Mouse (Mus musculus): ENCODE data around the gene Dcaf4.
A peak's percentile ranks its signal among the peaks of the same experiment; 100 is the strongest.

The Dcaf4 gene

GRCm38 (mm10) chr12:83520311-83520890, at the start of gene Dcaf4:
TSS of gene Dcaf4 (plus strand) at chr12:83520466.
- DNase-seq (ENCODE audit: low read depth), result peak; percentile 97

DNA sequence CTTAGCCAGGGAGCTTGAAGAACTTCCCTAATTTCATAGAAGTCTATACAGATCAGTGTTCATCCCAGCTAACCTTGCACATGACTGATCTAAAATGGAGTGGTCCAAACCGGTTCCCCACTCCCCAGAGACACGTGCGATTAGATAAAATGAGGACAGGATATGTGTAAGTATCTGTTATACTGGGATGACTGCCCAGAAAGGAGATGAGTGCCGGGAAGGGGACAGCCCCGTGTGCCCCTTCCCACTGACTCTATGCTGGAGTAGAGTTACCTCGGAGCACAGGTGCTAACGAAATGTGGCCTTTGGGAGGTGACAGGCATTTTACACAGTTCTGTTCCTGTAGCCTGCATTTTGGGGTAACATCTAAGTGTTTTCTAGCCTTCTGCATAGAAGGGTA, 48.5 kb upstream of the Dcaf4 start:
- no peak for DNase-seq (ENCODE audit: low read depth)

DNA sequence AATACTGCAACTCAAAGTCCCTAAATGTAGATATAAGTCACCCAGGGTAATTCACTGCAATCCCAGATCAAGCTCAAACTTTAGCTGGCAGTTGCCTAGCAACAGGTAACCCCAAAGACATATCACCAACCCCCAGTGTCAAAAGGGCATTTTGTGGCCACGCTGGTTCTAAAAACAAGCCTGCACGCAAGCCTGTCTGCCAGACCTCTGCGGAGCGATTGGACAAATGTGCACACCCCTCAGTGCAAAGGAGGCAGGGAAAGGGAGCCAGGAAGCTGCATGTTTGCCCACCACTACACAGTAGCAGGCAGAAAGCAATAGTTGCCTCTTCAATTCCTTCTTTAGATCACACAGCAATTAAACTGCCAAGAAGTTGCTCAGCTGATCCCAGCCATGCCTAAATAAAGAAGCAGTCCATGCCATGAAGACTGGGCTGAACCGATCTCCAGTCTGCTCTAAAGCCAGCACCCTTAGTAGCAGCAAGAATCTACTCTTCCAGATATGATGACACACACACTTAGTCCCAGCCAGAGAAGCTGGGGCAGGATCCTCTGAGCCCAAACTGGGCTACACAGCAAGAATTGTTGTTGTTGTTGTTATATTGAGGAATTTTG, 46.2 kb upstream of the Dcaf4 start:
- DNase-seq (ENCODE audit: low read depth), result no peak

DNA sequence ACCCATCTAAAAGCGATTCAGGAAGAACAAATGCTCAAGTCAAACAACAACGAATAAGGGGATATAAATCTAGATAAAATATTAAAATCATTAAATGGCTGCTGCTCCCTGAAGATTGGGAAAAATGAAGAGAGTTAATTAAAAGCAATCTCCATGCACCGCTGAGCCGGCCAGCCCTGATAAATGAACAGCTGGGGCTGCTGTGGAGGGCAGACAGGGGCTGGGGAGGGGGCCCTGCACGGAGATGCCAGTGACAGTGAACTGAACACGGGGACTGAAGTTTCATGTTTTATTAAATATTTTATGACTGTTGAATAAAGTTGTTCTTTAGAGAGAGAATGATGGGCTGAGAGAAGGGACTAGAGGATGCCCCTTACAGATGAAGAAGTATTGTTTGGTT, 44.8 kb upstream of the Dcaf4 start:
- no peak for DNase-seq (ENCODE audit: low read depth)

DNA sequence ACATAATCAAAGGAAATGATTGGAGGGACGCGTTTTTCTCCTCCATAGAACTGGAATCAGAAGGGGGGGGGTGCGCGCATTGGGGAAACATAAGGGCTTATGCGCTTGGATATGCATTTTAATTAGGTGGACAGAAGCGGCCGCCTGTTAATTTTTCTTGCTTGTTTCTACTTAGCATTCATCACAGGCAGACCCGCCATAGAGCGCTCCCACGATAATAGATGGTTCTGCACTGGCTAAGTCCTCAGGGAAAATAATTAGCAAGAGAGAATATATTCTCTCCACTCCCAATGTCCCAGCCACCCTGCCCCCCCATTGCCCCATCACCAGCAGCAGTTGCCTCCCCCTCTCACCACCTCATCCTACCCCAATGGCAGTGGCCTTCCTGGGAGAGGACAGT, 44.0 kb upstream of the Dcaf4 start:
- no peak for DNase-seq (ENCODE audit: low read depth)

GRCm38 (mm10) chr12:83479140-83479539, 41.1 kb upstream of the Dcaf4 start:
- no peak for DNase-seq (ENCODE audit: low read depth)

DNA sequence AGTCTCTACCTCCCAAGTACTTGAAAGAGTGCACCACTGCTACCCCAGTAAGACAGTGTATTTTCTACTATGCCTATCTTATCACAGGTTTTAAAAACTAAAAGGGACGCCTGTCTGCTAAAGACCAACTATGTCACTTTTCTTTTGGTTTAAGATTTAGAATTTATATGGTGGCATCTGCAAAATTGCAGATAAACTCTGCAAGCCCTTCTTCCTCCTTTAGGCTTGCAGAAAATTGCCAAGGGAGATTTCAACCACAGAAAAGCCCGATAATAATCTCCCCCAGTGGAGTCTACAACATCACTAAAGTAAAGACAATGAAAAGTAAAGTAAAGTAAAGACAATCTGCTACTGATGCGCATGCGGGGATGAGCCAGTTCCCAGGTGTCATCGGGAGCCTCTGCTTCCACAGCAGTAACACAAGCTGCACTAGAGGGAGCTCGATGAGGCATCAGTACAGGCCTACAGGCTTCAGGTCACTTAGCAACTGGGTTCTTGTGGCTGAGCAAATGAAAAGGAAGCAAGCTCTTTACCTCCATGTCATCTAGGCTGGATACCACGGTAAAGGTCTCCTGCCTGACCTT, 40.4 kb upstream of the Dcaf4 start:
- no peak for DNase-seq (ENCODE audit: low read depth)

GRCm38 (mm10) chr12:83481439-83481838, 38.8 kb upstream of the Dcaf4 start:
- DNase-seq (ENCODE audit: low read depth), result no peak

DNA sequence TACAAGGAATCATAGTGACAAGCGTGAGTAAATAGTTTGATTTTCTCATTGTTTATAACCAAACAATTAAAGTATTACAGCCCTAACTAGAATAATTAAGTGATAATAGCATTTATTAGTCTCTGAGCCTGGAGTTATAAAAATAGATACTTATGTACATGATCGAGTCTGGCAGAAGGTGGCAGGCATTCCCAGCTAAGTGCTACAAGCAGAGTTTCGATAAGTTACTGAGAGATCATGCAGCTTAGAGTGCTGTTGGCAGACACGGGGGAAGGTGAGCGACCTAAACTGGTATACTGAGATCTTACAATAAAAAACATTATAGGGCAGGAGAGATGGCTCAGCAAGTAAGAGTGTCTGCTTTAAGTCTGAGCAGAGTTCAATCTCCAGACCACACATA, 36.6 kb upstream of the Dcaf4 start:
- DNase-seq (ENCODE audit: low read depth), result no peak

- no peak for DNase-seq (ENCODE audit: low read depth)
These were observed 35.2 kb upstream of the Dcaf4 start for GRCm38 (mm10) chr12:83484855-83485745.

DNA sequence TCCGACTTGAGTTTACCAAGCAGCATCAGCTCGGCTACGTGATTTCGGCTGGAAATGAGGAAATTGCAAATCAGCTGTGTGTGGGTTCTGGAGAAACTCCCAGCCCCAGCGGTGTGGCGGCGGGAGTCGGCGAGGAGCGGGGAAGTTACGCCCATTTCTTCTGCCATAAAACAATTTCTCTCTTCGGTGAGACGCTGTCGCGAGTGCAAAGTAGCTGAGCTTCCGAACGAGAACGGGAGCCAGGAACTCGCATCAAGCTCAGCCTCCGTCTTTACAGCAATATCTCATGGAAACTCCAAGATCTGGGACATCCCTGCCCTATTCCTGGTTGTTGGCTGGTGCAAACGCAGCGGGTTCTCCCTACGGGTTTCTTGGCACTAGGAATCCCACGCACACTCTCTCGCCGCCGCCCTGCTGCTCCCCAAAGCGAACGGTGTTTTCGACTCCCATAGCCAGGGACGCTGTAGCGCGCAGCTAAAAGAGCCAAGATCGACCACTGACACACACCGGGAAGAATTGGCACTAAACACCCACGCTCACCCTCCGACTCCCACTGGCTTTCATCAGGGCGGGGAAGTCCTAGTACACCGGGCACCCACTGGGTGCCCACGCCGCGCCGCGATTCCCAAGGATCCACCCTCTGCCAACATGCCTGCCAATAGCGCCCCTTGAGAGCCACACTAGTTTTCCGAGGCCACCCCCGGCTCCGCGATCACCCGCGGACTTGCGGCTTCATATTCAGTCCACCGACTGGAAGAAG, 34.2 kb upstream of the Dcaf4 start:
- no peak for DNase-seq (ENCODE audit: low read depth)

DNA sequence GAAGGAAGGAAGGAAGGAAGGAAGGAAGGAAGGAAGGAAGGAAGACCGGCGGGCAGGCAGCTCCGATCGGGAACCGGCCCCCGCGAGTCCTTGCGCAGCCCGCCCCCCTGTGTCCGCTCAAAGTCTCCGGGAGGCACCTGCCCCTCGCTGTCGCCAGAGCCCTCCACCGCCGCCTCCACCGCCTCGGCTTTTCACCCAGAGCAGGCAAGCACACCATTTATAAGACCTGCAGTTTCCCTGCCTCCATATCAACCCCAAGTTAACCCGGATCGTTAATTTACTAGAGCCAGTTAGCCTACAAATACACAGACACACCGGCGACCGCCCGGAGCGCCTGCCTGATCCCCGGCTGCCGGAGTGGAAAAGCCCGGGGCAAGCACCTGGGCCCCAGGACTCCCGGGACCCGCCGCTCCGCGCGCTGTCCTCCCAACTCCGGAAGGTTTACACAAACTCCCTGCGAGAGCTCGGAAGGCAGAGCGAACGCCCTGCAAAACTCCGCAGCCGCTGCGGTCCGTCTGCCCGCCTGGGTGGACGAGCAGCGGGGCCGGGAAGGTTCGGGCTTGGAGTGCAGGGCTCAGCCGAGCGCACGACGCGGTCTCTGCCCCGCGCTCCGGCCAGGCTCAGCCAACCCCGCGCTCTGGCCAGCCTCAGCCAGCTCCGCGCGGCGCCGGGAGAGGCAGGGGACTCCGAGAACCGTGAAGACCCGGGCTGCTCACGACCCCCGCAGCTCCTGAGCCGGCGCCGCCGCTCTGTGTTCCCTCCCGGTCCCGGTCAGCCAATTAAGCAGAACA, 33.4 kb upstream of the Dcaf4 start:
- no peak for DNase-seq (ENCODE audit: low read depth)

- no peak for DNase-seq (ENCODE audit: low read depth)
These were observed 32.7 kb upstream of the Dcaf4 start, which contains the start of gene Dpf3 for GRCm38 (mm10) chr12:83487476-83487991. TSS of gene Dpf3 (minus strand) at chr12:83487716.

DNA sequence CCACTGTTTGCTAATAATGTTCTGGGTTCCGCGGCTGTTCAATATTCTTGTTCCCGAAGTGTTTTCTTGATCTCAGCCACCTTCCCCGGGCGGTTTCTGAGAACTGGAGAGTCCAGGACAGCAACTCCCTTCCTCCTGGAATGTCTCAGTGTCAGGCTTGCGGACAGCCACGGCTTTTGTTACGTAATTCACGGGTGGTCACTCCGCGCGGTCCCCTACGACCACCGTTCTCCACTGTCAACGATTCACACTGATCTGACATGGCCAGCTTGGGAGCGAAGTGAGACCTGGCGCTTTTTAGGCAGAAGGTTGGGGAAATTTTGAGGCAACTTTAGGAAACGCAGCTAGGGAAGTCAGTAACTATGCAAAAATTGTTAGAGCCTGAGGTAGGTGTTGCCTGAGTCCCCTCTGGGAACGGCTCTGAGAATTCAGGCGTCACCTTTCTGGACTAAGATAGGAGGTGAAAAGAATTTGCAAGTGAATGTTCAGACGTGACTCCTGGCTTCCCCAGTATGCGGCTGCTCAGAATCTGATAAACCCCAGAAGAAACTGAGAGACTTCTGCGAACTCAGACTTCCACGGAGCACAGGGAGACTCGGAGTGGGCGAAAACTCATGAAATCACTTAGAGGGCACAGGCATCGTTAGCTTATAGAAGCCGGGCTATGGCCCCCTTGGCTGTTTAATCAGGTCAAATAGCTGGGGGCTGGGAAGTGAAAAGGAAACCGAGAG, 31.9 kb upstream of the Dcaf4 start:
- DNase-seq (ENCODE audit: low read depth), result no peak

GRCm38 (mm10) chr12:83489748-83490147, 30.5 kb upstream of the Dcaf4 start:
- DNase-seq (ENCODE audit: low read depth), result no peak

GRCm38 (mm10) chr12:83491609-83492008, 28.7 kb upstream of the Dcaf4 start:
- DNase-seq (ENCODE audit: low read depth), result peak; percentile 34

GRCm38 (mm10) chr12:83492808-83493207, 27.5 kb upstream of the Dcaf4 start:
- no peak for DNase-seq (ENCODE audit: low read depth)

- DNase-seq (ENCODE audit: low read depth), result no peak
These were observed 26.1 kb upstream of the Dcaf4 start for GRCm38 (mm10) chr12:83494196-83494595.

DNA sequence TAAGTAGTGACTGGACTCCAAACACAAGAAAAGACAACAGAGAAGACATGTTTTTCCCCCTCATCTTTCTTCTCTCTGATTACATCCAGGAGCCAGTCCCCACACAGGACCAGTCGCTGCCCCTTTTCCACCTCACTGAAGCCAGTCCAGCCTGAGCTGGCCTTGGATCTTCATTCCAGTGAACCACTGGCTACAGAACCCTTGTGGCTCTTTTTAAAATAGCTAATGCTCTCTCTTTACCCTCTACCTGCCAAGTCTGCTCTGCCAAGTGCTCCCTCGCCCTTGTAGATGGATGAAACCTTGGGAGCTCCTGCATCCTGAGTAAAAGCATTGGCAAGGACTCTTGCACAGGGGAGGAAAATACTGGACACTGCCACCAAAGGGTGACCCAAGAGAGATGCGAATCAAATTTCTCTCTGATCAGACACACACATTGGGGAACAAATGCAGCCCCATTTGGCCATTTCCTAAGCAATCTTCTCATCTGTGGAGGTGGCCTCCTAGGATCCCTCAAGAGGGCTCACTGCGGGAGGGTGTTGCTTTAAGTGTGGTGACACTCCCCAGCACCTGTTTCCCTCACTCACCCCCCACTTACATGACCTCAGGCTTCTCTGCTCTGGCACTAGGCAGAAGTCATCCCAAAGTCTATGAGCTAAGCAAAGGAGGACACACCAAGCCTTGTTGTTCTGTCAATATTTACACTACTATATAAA, 24.9 kb upstream of the Dcaf4 start:
- no peak for DNase-seq (ENCODE audit: low read depth)

- DNase-seq (ENCODE audit: low read depth), result no peak
These were observed 24.3 kb upstream of the Dcaf4 start for GRCm38 (mm10) chr12:83495961-83496282.
